Mouse (Mus musculus): ENCODE data around the gene Stk10. TPM values are rescaled to one million over a fixed set of nuclear protein-coding genes. Genes with fewer than 3 reads are reported as not detected.

Gene Stk10
- polyA plus RNA-seq, 1 experiment from 2014 or later, result 1.3 TPM

DNA sequence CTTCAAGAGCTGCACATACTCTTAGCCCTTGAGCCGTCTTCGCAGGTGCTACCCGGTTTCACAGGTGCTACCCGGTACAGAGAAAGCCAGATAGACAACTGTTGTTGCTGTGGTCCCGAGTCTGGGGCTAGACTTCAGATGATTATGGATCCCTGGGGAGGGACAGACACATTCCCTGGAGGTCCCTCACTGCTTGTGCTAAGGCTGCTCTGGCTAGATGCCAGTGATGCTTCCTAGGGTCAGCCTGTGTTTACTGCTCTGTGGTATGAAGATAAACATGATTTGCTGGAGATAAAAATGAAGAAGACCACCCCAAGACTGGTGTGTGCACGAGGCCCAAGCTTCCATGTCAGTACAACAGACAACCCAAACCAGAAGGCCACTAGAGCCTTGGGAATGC lies 10.9 kb downstream of the Stk10 start:
- Histone ChIP-seq H3K4me1 (0 out of 2 replicates have a peak, but pooled peaks cover 3% of the 10 kb centered on the region), H3K9ac (no peak overlapping the region), H3K27me3 (0 out of 2 replicates have a peak, but pooled peaks cover 2% of the 10 kb centered on the region), H3K36me3 (ENCODE audit: poor library complexity, severe bottlenecking) (no peaks in the 10 kb centered on the region), H3K27ac (no peak overlapping the region), H3K9me3 (replicated peaks) (no peaks in the 10 kb centered on the region), H3K4me3 (no peak overlapping the region), H3K4me2 (no peak overlapping the region)
- ATAC-seq, result no peak
- 93% methylated on average over 6 of the region's 6 CpGs for WGBS

DNA sequence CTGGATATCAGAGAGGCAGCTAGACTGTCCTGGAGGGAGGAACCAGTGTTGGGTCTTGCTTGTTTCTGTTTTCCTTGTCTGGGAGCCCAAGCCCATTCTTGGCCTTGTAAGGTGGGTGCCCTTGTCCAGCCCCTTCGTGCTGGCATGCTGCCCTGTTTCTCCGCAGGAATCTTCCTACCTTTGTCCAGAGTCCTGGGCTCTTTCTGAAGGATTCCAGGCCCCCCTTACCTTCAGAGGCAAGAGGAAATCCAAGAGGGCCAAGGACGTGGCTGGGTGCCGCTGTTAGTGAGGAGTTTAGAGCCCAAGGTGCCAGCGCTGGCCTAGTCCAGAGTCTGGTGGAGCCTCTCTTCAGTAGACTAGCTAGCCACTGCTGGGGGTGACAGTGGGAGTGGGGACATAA lies 11.4 kb downstream of the Stk10 start:
- Histone ChIP-seq H3K27ac (no peak overlapping the region), H3K36me3 (ENCODE audit: poor library complexity, severe bottlenecking) (no peaks in the 10 kb centered on the region), H3K4me3 (no peak overlapping the region), H3K4me1 (peaks cover 8% of the 10 kb centered on the region), H3K9me3 (replicated peaks) (no peaks in the 10 kb centered on the region), H3K27me3 (no peaks in the 10 kb centered on the region), H3K4me2 (no peak overlapping the region), H3K9ac (no peak overlapping the region)
- 89% methylated on average over 5 of the region's 5 CpGs for WGBS
- no peak for ATAC-seq

DNA sequence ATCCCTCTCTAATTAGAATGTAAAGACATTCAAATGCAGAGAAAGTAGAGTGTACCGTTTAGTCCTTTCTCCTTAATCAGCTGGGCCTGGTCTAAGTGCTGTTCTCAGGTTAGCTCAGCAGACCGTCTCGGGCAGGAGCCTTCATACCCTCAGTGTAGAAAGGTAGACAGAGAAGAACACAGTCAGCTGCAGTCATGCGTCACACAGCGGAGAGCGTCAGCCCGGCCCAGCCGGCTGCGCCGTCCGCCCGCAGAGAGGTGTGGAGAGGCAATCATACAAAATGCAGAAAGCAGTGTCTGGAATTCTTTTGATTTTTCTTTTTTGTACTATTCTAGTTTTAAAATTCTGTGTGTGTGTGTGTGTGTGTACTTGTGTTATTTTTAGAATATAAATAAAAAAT lies 12.5 kb downstream of the Stk10 start:
- no peaks in the 10 kb centered on the region for H3K27me3 ChIP-seq
- no peak overlapping the region for H3K9ac ChIP-seq
- no peak overlapping the region for H3K4me3 ChIP-seq
- H3K36me3 ChIP-seq (ENCODE audit: poor library complexity, severe bottlenecking), result no peaks in the 10 kb centered on the region
- 60% methylated on average over 12 of the region's 12 CpGs for WGBS
- no peak overlapping the region for H3K27ac ChIP-seq
- no peak overlapping the region for H3K4me2 ChIP-seq
- H3K4me1 ChIP-seq, result peaks cover 17% of the 10 kb centered on the region
- no peak for ATAC-seq
- no peaks in the 10 kb centered on the region for H3K9me3 ChIP-seq (replicated peaks)

GRCm38 (mm10) chr11:32546483-32546882 lies 13.4 kb downstream of the Stk10 start:
- H3K4me2 ChIP-seq, result no peak overlapping the region
- no peak; the same call in 1 of the 2 replicates for ATAC-seq
- 72% methylated on average over 5 of the region's 5 CpGs for WGBS
- no peak overlapping the region for H3K4me3 ChIP-seq
- no peaks in the 10 kb centered on the region for H3K27me3 ChIP-seq
- H3K9ac ChIP-seq, result no peak overlapping the region
- H3K4me1 ChIP-seq, result peaks cover 17% of the 10 kb centered on the region
- H3K36me3 ChIP-seq (ENCODE audit: poor library complexity, severe bottlenecking), result no peaks in the 10 kb centered on the region
- no peak overlapping the region for H3K27ac ChIP-seq
- H3K9me3 ChIP-seq (replicated peaks), result no peaks in the 10 kb centered on the region

DNA sequence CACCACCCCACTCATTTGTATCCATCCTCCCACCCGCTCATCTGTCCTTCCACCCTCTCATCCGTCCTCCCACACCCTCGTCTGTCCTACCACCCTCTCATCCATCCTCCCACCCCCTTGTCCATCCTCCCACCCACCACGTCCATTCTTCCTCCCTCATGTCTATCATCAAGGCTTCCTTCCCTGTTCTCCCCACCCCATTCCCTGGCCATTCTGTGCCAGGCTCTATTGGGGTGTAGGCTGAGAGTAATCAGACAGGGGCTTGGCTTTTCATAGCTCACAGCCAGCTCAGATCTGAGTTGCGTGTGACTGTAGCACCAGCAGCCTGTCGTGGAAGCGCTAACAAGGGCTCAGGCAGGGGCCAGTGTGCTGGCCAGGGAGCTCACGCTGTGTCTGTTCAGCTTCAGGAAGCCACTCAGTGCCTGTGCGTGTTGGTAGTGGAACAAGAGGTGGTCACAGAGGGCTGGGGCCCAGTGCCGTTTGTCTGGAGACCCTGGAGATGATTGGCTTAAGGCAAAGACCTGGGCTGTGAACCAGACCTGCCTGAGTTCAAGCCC lies 14.4 kb downstream of the Stk10 start:
- WGBS, result 80% methylated on average over 10 of the region's 10 CpGs
- no peaks in the 10 kb centered on the region for H3K9me3 ChIP-seq (replicated peaks)
- H3K4me1 ChIP-seq, result peaks cover 27% of the 10 kb centered on the region

GRCm38 (mm10) chr11:32548240-32548639 lies 15.1 kb downstream of the Stk10 start:
- Histone ChIP-seq H3K4me1 (peaks cover 30% of the 10 kb centered on the region), H3K9me3 (replicated peaks) (no peaks in the 10 kb centered on the region), H3K4me3 (no peak overlapping the region), H3K27me3 (no peaks in the 10 kb centered on the region), H3K36me3 (ENCODE audit: poor library complexity, severe bottlenecking) (no peaks in the 10 kb centered on the region), H3K9ac (no peak overlapping the region), H3K4me2 (no peak overlapping the region), H3K27ac (no peak overlapping the region)
- WGBS, result 91% methylated on average over 4 of the region's 4 CpGs
- ATAC-seq, result no peak

More for the DNA sequence above, 14.4 kb downstream of the Stk10 start:
- Histone ChIP-seq H3K9ac (no peak overlapping the region), H3K27me3 (no peaks in the 10 kb centered on the region), H3K4me3 (no peak overlapping the region), H3K4me2 (no peak overlapping the region), H3K27ac (no peak overlapping the region), H3K36me3 (ENCODE audit: poor library complexity, severe bottlenecking) (no peaks in the 10 kb centered on the region)
- ATAC-seq, result no peak

- ATAC-seq, result no peak
- H3K4me1 ChIP-seq, result peaks cover 30% of the 10 kb centered on the region
- 68% methylated on average over 6 of the region's 6 CpGs for WGBS
- H3K27ac ChIP-seq, result 0 out of 2 replicates have a peak overlapping the region, but pooled peaks have one; percentile 3
- no peak overlapping the region for H3K4me2 ChIP-seq
- H3K9me3 ChIP-seq (replicated peaks), result no peaks in the 10 kb centered on the region
- H3K36me3 ChIP-seq (ENCODE audit: poor library complexity, severe bottlenecking), result no peaks in the 10 kb centered on the region
- H3K27me3 ChIP-seq, result no peaks in the 10 kb centered on the region
- no peak overlapping the region for H3K4me3 ChIP-seq
- no peak overlapping the region for H3K9ac ChIP-seq
Observed at GRCm38 (mm10) chr11:32549236-32549635, 16.1 kb downstream of the Stk10 start.

DNA sequence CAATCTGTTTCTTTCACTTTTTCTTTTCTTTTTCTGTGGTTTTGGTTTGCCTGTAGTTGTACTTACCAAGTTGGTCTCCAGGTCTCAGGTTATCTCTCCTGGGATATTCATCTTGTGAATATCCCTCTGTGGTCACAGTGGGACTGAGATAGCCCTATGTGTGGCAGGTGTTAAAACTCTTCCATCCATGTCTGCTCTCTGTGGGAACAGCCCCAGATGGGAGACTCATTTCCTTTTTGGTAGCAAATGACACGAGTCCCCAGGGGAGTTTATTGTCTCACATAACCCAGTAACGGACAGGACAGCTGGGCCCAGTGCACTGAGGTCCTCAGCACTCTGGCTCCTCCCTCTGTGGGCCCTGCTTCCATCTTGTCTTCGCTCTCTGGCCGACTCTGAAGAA lies 17.0 kb downstream of the Stk10 start:
- Histone ChIP-seq H3K27ac (no peak overlapping the region; the same call in 1 of the 2 replicates), H3K4me2 (no peak overlapping the region), H3K9me3 (replicated peaks) (no peaks in the 10 kb centered on the region), H3K9ac (no peak overlapping the region), H3K36me3 (ENCODE audit: poor library complexity, severe bottlenecking) (no peaks in the 10 kb centered on the region), H3K4me3 (no peak overlapping the region), H3K4me1 (peaks cover 30% of the 10 kb centered on the region), H3K27me3 (no peaks in the 10 kb centered on the region)
- 53% methylated on average over 4 of the region's 4 CpGs for WGBS
- ATAC-seq, result no peak

DNA sequence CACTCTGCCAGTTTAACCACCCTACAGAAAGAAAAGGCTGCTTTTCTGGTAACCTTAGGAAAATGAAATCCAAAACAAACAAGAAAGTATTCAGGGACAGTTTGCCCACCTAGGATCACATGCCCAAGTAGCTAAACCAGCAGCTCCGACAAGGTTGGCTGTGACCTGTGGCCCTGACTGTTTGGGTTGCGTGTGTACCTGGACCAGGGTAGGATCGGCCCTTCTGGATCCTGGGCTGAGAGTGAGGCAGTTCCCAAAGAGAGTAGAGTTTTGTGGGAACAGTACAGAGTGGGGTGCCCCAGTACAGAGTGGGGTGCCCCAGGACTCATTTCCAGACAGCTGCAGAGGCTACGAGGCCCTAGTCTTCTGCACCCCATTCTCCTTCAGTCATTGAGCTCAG lies 18.0 kb downstream of the Stk10 start:
- Histone ChIP-seq H3K36me3 (ENCODE audit: poor library complexity, severe bottlenecking) (no peaks in the 10 kb centered on the region), H3K9me3 (replicated peaks) (no peaks in the 10 kb centered on the region), H3K4me3 (no peak overlapping the region), H3K9ac (no peak overlapping the region), H3K4me2 (no peak overlapping the region), H3K27me3 (no peaks in the 10 kb centered on the region), H3K27ac (no peak overlapping the region), H3K4me1 (peaks cover 30% of the 10 kb centered on the region)
- ATAC-seq, result no peak
- WGBS, result 90% methylated on average over 4 of the region's 4 CpGs

DNA sequence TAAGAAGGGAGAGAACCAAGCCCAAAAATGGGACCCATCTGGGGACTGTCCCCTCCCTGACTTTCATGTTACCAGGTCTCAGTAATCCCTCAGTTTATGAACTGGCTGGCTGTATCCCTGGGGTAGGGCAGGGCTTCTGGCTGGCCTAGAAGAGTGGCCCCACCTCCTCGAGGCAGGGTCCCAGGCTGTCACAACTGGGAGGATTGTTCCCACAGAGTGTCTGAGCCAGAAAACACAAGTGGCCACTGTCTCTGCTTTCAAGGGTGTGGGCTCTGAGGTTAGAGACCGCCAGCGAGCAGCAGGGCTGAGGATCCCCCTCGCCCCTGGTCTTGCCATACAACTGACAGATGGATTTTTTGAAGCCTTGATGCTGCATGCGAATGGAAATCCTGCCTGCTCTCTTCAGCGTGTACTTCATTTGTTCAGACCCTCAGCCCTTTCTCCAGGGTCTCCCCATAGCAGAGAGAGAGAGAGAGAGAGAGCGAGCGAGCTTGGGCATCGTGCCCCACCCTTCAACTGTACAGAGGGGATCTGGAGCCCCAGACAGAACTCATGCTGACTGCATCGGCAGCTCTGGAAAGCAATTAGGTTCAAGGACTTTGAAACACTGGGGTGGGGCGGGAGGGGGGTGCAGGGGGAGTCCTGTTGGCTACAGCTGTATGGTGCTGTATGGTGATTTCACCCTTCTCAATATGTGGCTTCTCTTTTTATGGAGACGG lies 18.6 kb downstream of the Stk10 start:
- WGBS, result 52% methylated on average over 12 of the region's 12 CpGs
- H3K9me3 ChIP-seq (replicated peaks), result no peaks in the 10 kb centered on the region
- H3K27me3 ChIP-seq, result no peaks in the 10 kb centered on the region
- peak; percentile 57 for ATAC-seq
- no peak overlapping the region for H3K4me3 ChIP-seq
- H3K4me1 ChIP-seq, result peaks cover 30% of the 10 kb centered on the region
- H3K4me2 ChIP-seq, result no peak overlapping the region
- H3K27ac ChIP-seq, result no peak overlapping the region
- no peaks in the 10 kb centered on the region for H3K36me3 ChIP-seq (ENCODE audit: poor library complexity, severe bottlenecking)
- H3K9ac ChIP-seq, result no peak overlapping the region

- H3K9ac ChIP-seq, result no peak overlapping the region; the same call in 1 of the 2 replicates
- H3K27ac ChIP-seq, result no peak overlapping the region
- WGBS, result 76% methylated on average over 13 of the region's 13 CpGs
- no peaks in the 10 kb centered on the region for H3K36me3 ChIP-seq (ENCODE audit: poor library complexity, severe bottlenecking)
- peaks cover 30% of the 10 kb centered on the region for H3K4me1 ChIP-seq
- no peaks in the 10 kb centered on the region for H3K27me3 ChIP-seq
- ATAC-seq, result peak; percentile 5; the same call in 1 of the 2 replicates
- no peaks in the 10 kb centered on the region for H3K9me3 ChIP-seq (replicated peaks)
- H3K4me2 ChIP-seq, result no peak overlapping the region
- no peak overlapping the region for H3K4me3 ChIP-seq
Observed at GRCm38 (mm10) chr11:32552401-32553090, 19.4 kb downstream of the Stk10 start.

GRCm38 (mm10) chr11:32553311-32554140 lies 20.4 kb downstream of the Stk10 start:
- no peak overlapping the region for H3K9ac ChIP-seq
- H3K9me3 ChIP-seq (replicated peaks), result no peaks in the 10 kb centered on the region
- no peak overlapping the region for H3K4me2 ChIP-seq
- no peaks in the 10 kb centered on the region for H3K27me3 ChIP-seq
- no peak overlapping the region for H3K27ac ChIP-seq
- no peak overlapping the region for H3K4me3 ChIP-seq
- H3K4me1 ChIP-seq, result peaks cover 30% of the 10 kb centered on the region
- WGBS, result 80% methylated on average over 14 of the region's 14 CpGs
- H3K36me3 ChIP-seq (ENCODE audit: poor library complexity, severe bottlenecking), result no peaks in the 10 kb centered on the region
- no peak for ATAC-seq
